Mouse (Mus musculus): ENCODE measurements at regions not wholly inside any gene's neighbourhood (a gene's known extent, or its start where the extent isn't known, plus 50 kb on each side); places are given as distances from the start of the nearest gene placed in this dataset.

DNA sequence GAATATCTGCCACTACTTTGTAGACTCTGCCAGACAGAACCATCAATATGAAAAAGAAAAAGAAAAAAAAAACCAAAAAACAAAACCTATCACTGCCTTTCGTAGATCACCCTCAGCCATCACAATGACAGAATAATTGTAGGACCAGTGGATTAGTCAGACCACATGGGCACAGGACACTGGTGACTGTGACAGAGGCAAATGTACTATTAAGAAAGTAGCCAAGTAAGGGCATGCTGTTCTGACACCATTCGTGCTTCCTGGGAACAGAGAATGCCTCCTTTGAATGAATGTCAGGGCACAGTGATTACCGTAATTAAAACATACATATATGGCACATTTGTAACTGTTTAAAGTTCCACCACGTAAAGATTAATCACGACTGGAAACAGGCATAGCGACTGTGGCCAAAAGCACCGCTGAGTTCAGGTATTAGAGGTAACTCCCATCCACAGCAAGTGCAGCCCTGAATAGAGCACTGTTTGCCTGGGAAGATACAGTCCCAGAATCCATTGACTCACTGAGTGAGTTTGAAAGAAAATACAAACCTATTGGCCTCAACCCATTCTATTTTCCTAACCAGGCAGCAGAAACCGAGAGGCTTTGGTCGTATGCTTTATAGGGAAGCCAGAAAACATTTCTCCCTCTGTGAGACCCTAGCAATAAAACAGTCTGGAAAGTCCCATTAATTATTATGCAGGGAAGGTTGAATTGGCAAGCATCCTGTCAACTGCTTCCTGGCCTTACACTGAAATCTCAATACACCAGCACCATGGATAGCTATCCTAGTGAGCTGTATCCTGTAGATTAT lies 312.2 kb upstream of the Itga1 start:
- no peaks in the 10 kb centered on the region for H3K36me3 ChIP-seq (ENCODE audit: poor library complexity, severe bottlenecking)
- no peak overlapping the region for H3K4me3 ChIP-seq
- ATAC-seq = peak; percentile 59; the same call in 1 of the 2 replicates
- H3K9me3 ChIP-seq (replicated peaks) = no peaks in the 10 kb centered on the region
- no peak overlapping the region for H3K9ac ChIP-seq
- no peak overlapping the region for H3K27ac ChIP-seq
- H3K4me1 ChIP-seq = 0 out of 2 replicates have a peak, but pooled peaks cover 10% of the 10 kb centered on the region
- no peaks in the 10 kb centered on the region for H3K27me3 ChIP-seq
- WGBS = 45% methylated on average over 9 of the region's 9 CpGs
- H3K4me2 ChIP-seq = no peak overlapping the region

DNA sequence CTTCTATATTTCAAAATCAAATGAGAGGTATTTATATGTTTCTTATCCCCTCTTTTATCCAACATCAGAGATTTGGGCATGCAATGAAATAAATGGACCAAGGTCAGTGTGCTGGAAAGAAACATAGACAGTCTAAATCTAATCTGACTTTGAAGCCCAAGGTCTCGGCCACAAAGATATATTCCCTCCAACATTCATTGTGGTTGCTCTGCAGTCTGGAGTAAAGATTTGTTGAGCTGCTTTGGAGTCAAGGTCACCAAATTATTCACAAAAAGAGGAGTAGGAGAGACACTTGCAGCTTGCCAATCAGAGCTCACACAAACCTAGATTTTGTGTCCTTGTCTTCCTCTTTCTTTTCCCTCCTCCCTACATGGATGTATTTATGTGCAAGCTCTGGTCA lies 304.2 kb upstream of the Itga1 start:
- H3K4me1 ChIP-seq = no peaks in the 10 kb centered on the region
- 92% methylated on average over 1 of the region's 1 CpGs for WGBS
- H3K4me2 ChIP-seq = no peak overlapping the region
- ATAC-seq = no peak
- no peak overlapping the region for H3K27ac ChIP-seq
- H3K9me3 ChIP-seq (replicated peaks) = no peaks in the 10 kb centered on the region
- no peaks in the 10 kb centered on the region for H3K27me3 ChIP-seq
- H3K36me3 ChIP-seq (ENCODE audit: poor library complexity, severe bottlenecking) = no peaks in the 10 kb centered on the region
- H3K9ac ChIP-seq = no peak overlapping the region
- no peak overlapping the region for H3K4me3 ChIP-seq

DNA sequence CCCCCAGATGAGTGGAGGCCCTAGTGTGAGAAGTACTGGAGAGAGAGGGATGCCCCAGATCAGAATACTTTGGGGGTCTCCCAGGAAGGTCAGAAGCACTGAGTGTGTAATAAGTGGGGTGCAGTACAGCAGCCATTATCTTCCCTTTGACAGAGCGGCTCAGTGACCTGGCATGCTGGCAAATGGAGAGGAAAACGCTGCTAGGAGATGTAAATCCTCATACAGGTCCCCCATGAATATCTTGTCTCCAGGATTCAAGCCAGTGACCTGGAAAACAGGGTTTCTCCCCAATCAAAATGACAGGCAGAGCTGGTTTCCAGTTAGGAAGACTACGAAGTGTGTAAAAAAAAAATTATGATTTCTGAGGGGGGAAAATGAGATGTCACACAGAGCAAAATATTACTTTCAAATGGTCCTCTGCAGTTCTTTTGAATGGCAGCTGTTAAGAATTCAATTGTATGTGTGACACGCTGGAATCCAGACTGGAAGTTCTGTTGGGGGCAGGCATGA lies 299.0 kb upstream of the Itga1 start:
- H3K9me3 ChIP-seq (replicated peaks) = no peaks in the 10 kb centered on the region
- H3K27me3 ChIP-seq = no peaks in the 10 kb centered on the region
- WGBS = 43% methylated on average over 4 of the region's 4 CpGs
- ATAC-seq = 0 out of 2 replicates have a peak, but pooled peaks have one; percentile 6
- H3K4me1 ChIP-seq = no peaks in the 10 kb centered on the region
- H3K4me3 ChIP-seq = no peak overlapping the region
- no peak overlapping the region for H3K9ac ChIP-seq
- H3K27ac ChIP-seq = no peak overlapping the region
- H3K36me3 ChIP-seq (ENCODE audit: poor library complexity, severe bottlenecking) = no peaks in the 10 kb centered on the region
- no peak overlapping the region for H3K4me2 ChIP-seq

DNA sequence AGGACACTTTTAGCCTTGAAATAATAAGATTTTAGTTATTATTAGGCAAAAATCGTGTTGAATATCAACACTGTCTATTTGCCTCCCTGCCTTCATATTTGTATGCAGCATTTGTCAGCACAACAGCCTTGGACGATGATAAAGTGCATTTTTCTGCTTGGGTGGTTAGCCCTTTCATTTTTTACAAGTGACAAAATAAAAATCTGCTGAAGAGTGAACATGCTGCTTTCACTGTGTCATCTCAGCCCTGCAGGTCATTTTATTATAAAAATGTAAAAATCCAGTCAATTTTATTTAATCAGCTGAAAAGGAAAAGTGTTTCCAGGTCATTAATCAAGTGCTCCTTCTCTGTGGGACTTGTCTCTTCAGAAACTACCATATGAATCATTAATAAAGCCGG lies 277.9 kb upstream of the Itga1 start:
- no peaks in the 10 kb centered on the region for H3K4me1 ChIP-seq
- WGBS = 56% methylated on average over 3 of the region's 3 CpGs
- no peaks in the 10 kb centered on the region for H3K27me3 ChIP-seq
- no peaks in the 10 kb centered on the region for H3K9me3 ChIP-seq (replicated peaks)
- no peak overlapping the region for H3K27ac ChIP-seq
- H3K36me3 ChIP-seq (ENCODE audit: poor library complexity, severe bottlenecking) = no peaks in the 10 kb centered on the region
- H3K9ac ChIP-seq = no peak overlapping the region
- H3K4me3 ChIP-seq = no peak overlapping the region
- no peak for ATAC-seq
- no peak overlapping the region for H3K4me2 ChIP-seq

DNA sequence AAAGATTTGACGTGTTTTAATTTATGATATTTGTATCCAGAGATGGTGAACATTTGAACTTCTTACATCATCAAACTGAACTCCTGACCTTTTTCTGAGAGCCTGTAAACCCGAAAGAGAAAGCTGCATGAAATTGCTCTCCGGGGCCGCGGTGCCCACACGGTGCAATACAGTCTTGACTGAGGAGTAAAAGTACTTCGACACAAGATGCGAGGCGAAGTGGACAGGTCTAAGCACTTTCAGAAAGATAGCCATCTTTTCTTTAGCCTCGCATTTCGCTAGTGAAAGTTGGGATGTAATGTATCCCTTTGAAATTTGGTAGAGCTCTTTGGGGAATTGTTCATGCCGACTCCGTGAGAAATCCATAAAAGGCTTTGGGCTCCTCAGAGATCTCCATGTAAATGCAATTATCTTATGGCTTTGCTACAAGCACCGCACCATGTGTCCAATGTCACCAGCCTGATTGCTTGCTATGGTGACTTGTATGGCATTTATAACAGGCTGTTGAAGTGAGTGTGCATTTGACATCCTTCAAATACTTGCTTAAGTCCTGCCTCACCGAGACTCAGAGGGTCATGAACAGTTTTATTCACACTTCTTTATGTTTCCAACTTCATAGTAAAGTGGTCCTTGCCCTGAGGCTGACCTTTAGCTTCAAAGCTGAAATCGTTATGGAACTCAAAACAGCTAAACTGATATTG lies 274.6 kb upstream of the Itga1 start:
- H3K27me3 ChIP-seq = no peaks in the 10 kb centered on the region
- H3K9ac ChIP-seq = no peak overlapping the region
- no peaks in the 10 kb centered on the region for H3K4me1 ChIP-seq
- ATAC-seq = no peak
- no peak overlapping the region for H3K27ac ChIP-seq
- H3K36me3 ChIP-seq (ENCODE audit: poor library complexity, severe bottlenecking) = no peaks in the 10 kb centered on the region
- no peaks in the 10 kb centered on the region for H3K9me3 ChIP-seq (replicated peaks)
- no peak overlapping the region for H3K4me3 ChIP-seq
- H3K4me2 ChIP-seq = no peak overlapping the region
- 82% methylated on average over 16 of the region's 16 CpGs for WGBS

DNA sequence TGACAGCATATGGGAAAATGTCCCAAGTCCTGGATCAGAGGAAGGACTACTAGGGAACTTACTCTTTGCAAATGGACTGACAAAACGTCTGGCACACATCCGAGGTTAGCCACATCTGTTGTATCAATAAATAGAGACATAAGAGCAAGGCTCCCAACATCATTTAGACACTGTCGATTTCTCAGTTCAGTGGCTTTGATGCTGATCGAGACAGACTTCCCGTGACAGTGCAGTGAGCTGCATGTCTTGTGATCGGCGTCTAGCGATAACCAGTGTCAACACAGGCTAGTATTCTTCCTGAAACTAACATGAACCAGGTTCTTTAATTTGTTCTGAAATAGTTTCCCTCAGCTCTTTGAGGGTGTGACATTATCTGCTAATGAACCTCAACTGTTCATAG lies 259.7 kb upstream of the Itga1 start:
- Histone ChIP-seq H3K9me3 (replicated peaks) (no peaks in the 10 kb centered on the region), H3K9ac (no peak overlapping the region), H3K4me3 (no peak overlapping the region), H3K4me1 (no peaks in the 10 kb centered on the region), H3K4me2 (no peak overlapping the region), H3K36me3 (ENCODE audit: poor library complexity, severe bottlenecking) (no peaks in the 10 kb centered on the region), H3K27ac (no peak overlapping the region), H3K27me3 (no peaks in the 10 kb centered on the region)
- no peak for ATAC-seq
- WGBS = 88% methylated on average over 8 of the region's 8 CpGs

DNA sequence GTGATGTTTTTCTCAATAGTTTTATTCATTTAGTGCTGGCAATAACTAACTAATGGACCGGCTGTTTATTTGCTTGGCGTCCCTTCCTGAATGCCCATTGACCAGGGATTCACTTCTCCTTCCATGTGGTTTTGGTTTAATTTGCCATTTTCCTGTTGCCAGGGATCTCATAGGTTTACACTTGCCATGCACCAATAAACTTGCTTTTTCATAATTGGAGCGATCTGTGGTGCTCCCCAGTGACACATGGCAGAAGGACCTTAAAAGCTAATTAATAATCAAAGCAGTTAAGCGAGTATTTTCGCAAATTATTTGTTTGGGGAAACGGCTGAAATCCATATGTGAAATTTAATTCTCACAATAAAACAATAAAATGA lies 245.2 kb upstream of the Itga1 start:
- H3K27me3 ChIP-seq = no peaks in the 10 kb centered on the region
- WGBS = 84% methylated on average over 6 of the region's 6 CpGs
- no peaks in the 10 kb centered on the region for H3K4me1 ChIP-seq
- no peaks in the 10 kb centered on the region for H3K36me3 ChIP-seq (ENCODE audit: poor library complexity, severe bottlenecking)
- no peak for ATAC-seq
- H3K9ac ChIP-seq = no peak overlapping the region
- H3K27ac ChIP-seq = no peak overlapping the region
- H3K9me3 ChIP-seq (replicated peaks) = no peaks in the 10 kb centered on the region
- no peak overlapping the region for H3K4me2 ChIP-seq
- H3K4me3 ChIP-seq = no peak overlapping the region

DNA sequence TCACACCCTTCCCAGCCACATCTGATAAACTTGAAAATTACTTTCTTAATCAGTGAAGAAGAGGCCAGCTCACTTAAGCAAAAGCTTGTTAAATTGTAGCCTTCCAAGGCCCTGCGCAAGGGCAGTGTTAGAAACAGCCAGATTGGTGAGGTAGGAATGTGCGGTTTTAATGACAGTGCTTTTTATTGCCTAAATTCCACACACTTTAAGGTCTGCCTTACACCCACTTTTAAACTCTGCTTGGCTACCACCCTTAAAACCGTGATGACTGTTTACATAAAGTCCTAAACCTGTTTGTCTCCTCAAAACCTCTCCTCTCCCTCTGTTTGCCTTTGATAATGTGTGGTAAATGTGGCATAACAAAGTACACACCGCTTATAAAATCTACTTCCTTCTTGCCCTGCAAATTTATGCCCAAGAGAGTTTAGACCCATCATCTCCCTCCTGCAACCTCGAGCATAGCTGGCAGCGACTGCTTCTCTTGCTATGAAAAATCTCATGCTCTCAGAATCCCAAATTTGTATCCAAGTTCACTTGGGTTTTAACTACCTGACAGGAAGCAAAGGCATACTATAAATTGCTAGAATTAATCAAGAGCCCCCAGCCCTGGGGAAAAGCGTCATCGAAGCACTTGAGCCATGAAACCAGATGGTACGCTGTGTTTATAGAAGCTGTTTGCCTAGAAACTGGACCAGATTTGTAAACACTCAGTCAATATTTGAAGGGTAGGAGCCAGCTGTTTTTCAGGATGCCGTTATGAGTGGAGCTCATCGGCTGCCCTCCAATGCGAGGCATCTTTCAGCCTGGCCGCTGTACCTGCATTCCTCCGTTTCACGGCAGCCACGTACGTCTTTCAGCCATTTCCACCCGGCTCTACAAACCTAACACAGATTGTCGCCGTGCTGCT lies 244.6 kb upstream of the Itga1 start:
- Histone ChIP-seq H3K27me3 (no peaks in the 10 kb centered on the region), H3K4me2 (no peak overlapping the region), H3K36me3 (ENCODE audit: poor library complexity, severe bottlenecking) (no peaks in the 10 kb centered on the region), H3K4me3 (no peak overlapping the region), H3K9me3 (replicated peaks) (no peaks in the 10 kb centered on the region), H3K4me1 (no peaks in the 10 kb centered on the region), H3K9ac (no peak overlapping the region), H3K27ac (no peak overlapping the region)
- WGBS = 84% methylated on average over 20 of the region's 20 CpGs
- no peak for ATAC-seq

DNA sequence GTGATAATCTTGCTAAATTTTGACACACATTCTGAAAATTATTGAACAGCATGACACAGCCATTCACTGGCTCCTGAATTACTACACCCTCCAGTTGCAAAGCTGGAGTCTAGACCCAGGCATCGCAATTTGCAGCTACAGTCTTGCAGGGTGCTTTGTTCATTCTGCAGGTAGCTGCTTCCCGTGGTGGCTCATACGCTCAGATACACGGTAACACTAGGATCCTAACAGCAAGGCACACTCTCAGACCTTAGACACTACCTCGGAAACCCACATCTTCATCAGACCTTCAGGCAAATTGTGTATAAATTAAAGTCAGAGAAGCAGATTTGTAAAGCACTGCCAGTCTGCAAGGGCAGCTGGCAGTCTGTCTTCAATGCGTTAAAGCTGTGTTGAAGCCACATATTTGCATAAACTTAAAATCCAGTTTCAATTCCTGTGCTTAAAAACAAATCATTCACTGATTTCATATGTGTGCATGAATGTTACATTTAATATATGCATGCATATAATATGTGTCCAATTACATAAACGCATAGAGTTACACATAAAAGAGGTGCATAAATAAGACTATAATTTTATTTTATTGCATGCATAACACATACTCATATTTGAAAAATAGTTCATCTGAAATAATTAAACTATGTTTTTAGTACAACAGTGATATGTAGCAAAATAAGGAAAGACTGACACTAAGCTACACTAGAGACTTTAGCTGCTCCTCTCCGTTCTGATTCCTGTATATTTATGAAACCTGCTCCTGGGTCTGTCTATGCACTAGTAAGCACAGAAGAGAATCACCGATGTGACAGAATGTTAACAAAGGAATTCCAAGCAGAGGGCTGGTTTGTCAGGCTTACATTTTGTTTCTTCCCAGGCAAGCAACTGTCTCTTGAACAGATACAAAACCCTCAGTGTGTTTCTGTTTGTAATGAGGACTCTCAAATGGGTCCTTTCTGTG lies 227.5 kb upstream of the Itga1 start:
- H3K4me3 ChIP-seq = no peak overlapping the region
- H3K9ac ChIP-seq = no peak overlapping the region
- peak overlapping the region; percentile 54 for H3K27ac ChIP-seq
- no peaks in the 10 kb centered on the region for H3K9me3 ChIP-seq (replicated peaks)
- H3K36me3 ChIP-seq (ENCODE audit: poor library complexity, severe bottlenecking) = no peaks in the 10 kb centered on the region
- ATAC-seq = peak; percentile 80
- no peaks in the 10 kb centered on the region for H3K27me3 ChIP-seq
- H3K4me2 ChIP-seq = no peak overlapping the region
- peaks cover 7% of the 10 kb centered on the region; the same call in 1 of the 2 replicates for H3K4me1 ChIP-seq
- 44% methylated on average over 9 of the region's 9 CpGs for WGBS

DNA sequence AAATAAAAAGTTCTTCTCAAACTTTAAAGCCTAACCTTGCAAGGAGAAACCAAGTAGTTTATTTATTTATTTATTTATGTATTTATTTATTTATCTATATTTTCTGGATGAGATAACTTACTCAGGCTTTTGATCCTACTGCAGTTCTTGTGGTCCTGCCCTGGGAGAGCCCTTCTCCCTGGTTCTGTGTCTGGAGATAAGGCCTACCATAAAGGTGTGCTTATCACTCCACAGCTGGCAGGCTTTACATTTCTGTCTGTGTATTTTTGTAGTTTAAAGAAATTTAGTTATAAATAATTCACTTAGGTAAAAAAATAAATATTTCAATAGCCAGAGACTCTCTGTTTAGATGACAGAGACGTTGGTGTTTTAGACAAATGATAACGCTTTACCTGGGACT lies 224.5 kb upstream of the Itga1 start:
- Histone ChIP-seq H3K27me3 (no peaks in the 10 kb centered on the region), H3K4me2 (no peak overlapping the region), H3K9ac (no peak overlapping the region), H3K27ac (no peak overlapping the region), H3K4me1 (peaks cover 7% of the 10 kb centered on the region; the same call in 1 of the 2 replicates), H3K36me3 (ENCODE audit: poor library complexity, severe bottlenecking) (no peaks in the 10 kb centered on the region), H3K4me3 (no peak overlapping the region), H3K9me3 (replicated peaks) (no peaks in the 10 kb centered on the region)
- 90% methylated on average over 2 of the region's 2 CpGs for WGBS
- no peak for ATAC-seq

DNA sequence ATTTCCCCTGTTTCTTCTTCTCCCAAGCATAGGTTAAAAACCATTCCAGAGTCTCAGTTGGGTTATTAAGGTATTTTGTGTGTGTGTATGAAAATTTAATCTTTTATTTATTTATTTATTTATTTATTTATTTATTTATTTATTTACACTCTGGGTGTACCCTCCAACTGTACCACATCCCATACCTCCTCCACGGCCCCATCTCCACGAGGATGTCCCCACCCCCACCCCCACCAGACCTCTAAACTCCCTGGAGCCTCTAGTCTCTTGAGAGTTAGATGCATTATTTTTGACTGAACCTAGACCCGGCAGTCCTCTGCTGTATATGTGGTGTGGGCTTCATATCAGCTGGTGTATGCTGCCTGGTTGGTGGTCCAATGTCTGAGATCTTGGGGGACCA lies 214.9 kb upstream of the Itga1 start:
- Histone ChIP-seq H3K36me3 (ENCODE audit: poor library complexity, severe bottlenecking) (no peaks in the 10 kb centered on the region), H3K4me2 (no peak overlapping the region), H3K9ac (no peak overlapping the region), H3K4me1 (no peaks in the 10 kb centered on the region), H3K9me3 (replicated peaks) (no peaks in the 10 kb centered on the region), H3K4me3 (no peak overlapping the region), H3K27me3 (no peaks in the 10 kb centered on the region), H3K27ac (no peak overlapping the region)
- WGBS = 75% methylated on average over 3 of the region's 3 CpGs
- ATAC-seq = no peak

Measured in forebrain, embryonic 13.5 days (tissue).